Mouse (Mus musculus): ENCODE results near the gene Gm37240.

The Gm37240 gene

GRCm38 (mm10) chr3:85417663-85418062 is 469.7 kb downstream of the Gm37240 start:
- DNase-seq (ENCODE audit: inconsistent ontology term) = no peak

- DNase-seq (ENCODE audit: inconsistent ontology term) = no peak
These were observed 488.5 kb downstream of the Gm37240 start for GRCm38 (mm10) chr3:85398841-85399240.

- DNase-seq (ENCODE audit: inconsistent ontology term) = no peak
These were observed 488.9 kb downstream of the Gm37240 start for GRCm38 (mm10) chr3:85398483-85398835.

- DNase-seq (ENCODE audit: inconsistent ontology term) = no peak
These were observed 489.4 kb downstream of the Gm37240 start for GRCm38 (mm10) chr3:85397816-85398482.

GRCm38 (mm10) chr3:85393395-85393794 is 493.9 kb downstream of the Gm37240 start:
- DNase-seq (ENCODE audit: inconsistent ontology term) = no peak

- no peak for DNase-seq (ENCODE audit: inconsistent ontology term)
These were observed 495.6 kb downstream of the Gm37240 start for GRCm38 (mm10) chr3:85391756-85392155.

- no peak for DNase-seq (ENCODE audit: inconsistent ontology term)
These were observed 496.2 kb downstream of the Gm37240 start for GRCm38 (mm10) chr3:85391111-85391510.

GRCm38 (mm10) chr3:85385371-85385770 is 501.9 kb downstream of the Gm37240 start:
- no peak for DNase-seq (ENCODE audit: inconsistent ontology term)

GRCm38 (mm10) chr3:85383330-85383729 is 504.0 kb downstream of the Gm37240 start:
- DNase-seq (ENCODE audit: inconsistent ontology term) = no peak

- no peak for DNase-seq (ENCODE audit: inconsistent ontology term)
These were observed 508.5 kb downstream of the Gm37240 start for GRCm38 (mm10) chr3:85378703-85379395.

- DNase-seq (ENCODE audit: inconsistent ontology term) = no peak
These were observed 509.2 kb downstream of the Gm37240 start for GRCm38 (mm10) chr3:85377946-85378702.

- no peak for DNase-seq (ENCODE audit: inconsistent ontology term)
These were observed 509.8 kb downstream of the Gm37240 start for GRCm38 (mm10) chr3:85377505-85377904.

GRCm38 (mm10) chr3:85376541-85376940 is 510.8 kb downstream of the Gm37240 start:
- no peak for DNase-seq (ENCODE audit: inconsistent ontology term)

- DNase-seq (ENCODE audit: inconsistent ontology term) = peak; percentile 77
These were observed 514.3 kb downstream of the Gm37240 start for GRCm38 (mm10) chr3:85373039-85373438.

GRCm38 (mm10) chr3:85369847-85370246 is 517.5 kb downstream of the Gm37240 start:
- no peak for DNase-seq (ENCODE audit: inconsistent ontology term)

- DNase-seq (ENCODE audit: inconsistent ontology term) = no peak
These were observed 518.2 kb downstream of the Gm37240 start for GRCm38 (mm10) chr3:85369157-85369556.

- DNase-seq (ENCODE audit: inconsistent ontology term) = no peak
These were observed 518.8 kb downstream of the Gm37240 start for GRCm38 (mm10) chr3:85368354-85369120.

- DNase-seq (ENCODE audit: inconsistent ontology term) = no peak
These were observed 522.6 kb downstream of the Gm37240 start for GRCm38 (mm10) chr3:85364591-85365343.

GRCm38 (mm10) chr3:85362883-85363282 is 524.4 kb downstream of the Gm37240 start:
- DNase-seq (ENCODE audit: inconsistent ontology term) = no peak

GRCm38 (mm10) chr3:85356373-85356772 is 530.9 kb downstream of the Gm37240 start:
- peak; percentile 65 for DNase-seq (ENCODE audit: inconsistent ontology term)

GRCm38 (mm10) chr3:85348021-85348420 is 539.3 kb downstream of the Gm37240 start:
- DNase-seq (ENCODE audit: inconsistent ontology term) = no peak

All from Muller cell, postnatal 12 days (primary cell).